Mouse (Mus musculus): Measurements from ENCODE around the gene Fmo1. TPM values are rescaled to one million over a fixed set of nuclear protein-coding genes. Genes with fewer than 3 reads are reported as not detected.

Gene Fmo1
- polyA plus RNA-seq, 1 experiment from 2014 or later = 12.4 TPM

DNA sequence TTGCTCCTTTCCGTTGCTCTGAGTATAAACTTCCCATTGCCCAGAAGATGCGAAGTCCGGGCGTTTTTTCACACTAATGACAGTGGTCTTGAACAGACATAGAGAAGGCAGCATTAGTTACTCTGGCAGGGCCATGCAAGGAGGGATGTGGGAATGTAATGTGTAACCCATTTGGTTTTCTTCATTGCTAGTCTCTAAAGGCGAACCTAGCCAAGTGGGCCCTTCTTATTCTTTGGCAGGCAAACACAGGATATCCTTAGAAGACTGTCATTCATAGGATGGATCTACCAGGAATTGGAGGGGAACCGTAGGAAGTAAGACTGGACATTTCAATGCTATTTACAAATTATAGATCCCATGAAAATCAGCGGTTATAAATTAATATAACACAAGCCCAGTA, 21.2 kb upstream of the Fmo1 start:
- Histone ChIP-seq H3K4me1 (ENCODE audit: control insufficient read depth, insufficient read depth, low read length) (no peaks in the 10 kb centered on the region), H3K27ac (ENCODE audit: low read length) (no peak overlapping the region), H3K36me3 (ENCODE audit: control insufficient read depth, insufficient read depth) (no peaks in the 10 kb centered on the region), H3K9ac (ENCODE audit: low read length) (no peak overlapping the region), H3K27me3 (ENCODE audit: control insufficient read depth, insufficient read depth, low read length) (no peaks in the 10 kb centered on the region), H3K4me3 (ENCODE audit: low read length) (no peak overlapping the region), H3K4me2 (ENCODE audit: low read depth, low read length) (no peak overlapping the region), H3K9me3 (replicated peaks; ENCODE audit: control insufficient read depth, low read length) (no peaks in the 10 kb centered on the region)
- ATAC-seq (replicated peaks; ENCODE audit: extremely low read depth, insufficient read depth, low FRiP score) = no peak
- 82% methylated on average over 7 of the region's 7 CpGs for WGBS

DNA sequence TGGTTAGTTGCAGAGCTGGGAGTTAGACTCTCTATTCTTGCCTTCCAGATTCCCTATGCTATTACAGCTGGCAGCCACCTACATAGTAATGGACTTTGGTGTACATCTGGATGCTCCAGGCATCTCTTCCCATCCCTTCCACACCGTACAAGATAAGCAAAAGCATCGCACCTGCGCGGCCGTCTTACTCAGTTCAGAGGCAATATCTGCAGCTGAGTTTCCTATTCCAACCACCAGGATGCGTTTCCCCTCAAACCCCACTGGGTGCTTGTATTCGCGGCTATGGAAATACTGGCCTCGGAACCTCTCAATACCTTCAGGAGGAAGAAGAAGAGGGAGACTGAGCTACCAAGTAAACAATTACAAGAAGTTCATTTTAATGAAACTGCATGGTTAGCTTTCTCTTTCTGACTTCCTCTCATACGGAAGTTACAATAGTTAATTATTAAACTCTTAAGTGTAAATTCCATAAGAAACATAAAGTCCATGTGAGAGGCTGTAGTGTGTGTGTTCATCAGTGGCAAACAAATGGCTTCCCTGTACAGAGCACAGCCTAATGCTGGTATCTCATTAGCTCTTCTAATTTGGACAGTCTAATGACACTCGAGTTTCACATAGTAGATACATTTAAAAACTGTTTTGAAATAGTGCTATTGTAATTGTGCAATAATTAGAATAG, 19.9 kb upstream of the Fmo1 start:
- ATAC-seq (replicated peaks; ENCODE audit: extremely low read depth, insufficient read depth, low FRiP score) = no peak
- H3K9ac ChIP-seq (ENCODE audit: low read length) = no peak overlapping the region
- no peak overlapping the region for H3K4me2 ChIP-seq (ENCODE audit: low read depth, low read length)
- H3K9me3 ChIP-seq (replicated peaks; ENCODE audit: control insufficient read depth, low read length) = no peaks in the 10 kb centered on the region
- H3K4me3 ChIP-seq (ENCODE audit: low read length) = no peak overlapping the region
- no peaks in the 10 kb centered on the region for H3K36me3 ChIP-seq (ENCODE audit: control insufficient read depth, insufficient read depth)
- no peaks in the 10 kb centered on the region for H3K4me1 ChIP-seq (ENCODE audit: control insufficient read depth, insufficient read depth, low read length)
- H3K27me3 ChIP-seq (ENCODE audit: control insufficient read depth, insufficient read depth, low read length) = no peaks in the 10 kb centered on the region
- H3K27ac ChIP-seq (ENCODE audit: low read length) = no peak overlapping the region
- 66% methylated on average over 11 of the region's 11 CpGs for WGBS

DNA sequence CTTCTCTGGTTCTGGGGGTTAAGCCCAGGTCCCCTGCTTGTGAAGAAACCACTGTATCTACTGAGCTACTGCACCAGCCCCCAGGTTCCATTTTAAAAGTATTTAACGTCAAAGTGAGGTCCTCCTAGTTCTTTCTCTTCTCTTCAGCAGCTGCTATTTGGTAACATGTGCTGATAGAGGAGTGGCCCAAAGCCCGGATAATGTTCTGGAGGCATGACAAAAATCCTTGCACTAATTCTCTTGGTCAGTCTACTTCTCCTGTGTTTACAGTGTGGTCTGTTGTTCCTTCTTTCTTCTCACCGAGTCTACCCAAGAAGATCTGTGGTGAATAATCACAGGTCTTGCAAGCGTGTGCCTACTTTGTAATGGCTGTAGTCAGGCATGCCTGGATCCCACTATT, 16.3 kb upstream of the Fmo1 start:
- H3K27ac ChIP-seq (ENCODE audit: low read length) = no peak overlapping the region
- WGBS = 54% methylated on average over 4 of the region's 4 CpGs
- H3K4me1 ChIP-seq (ENCODE audit: control insufficient read depth, insufficient read depth, low read length) = no peaks in the 10 kb centered on the region
- ATAC-seq (replicated peaks; ENCODE audit: extremely low read depth, insufficient read depth, low FRiP score) = no peak
- no peaks in the 10 kb centered on the region for H3K27me3 ChIP-seq (ENCODE audit: control insufficient read depth, insufficient read depth, low read length)
- H3K4me3 ChIP-seq (ENCODE audit: low read length) = no peak overlapping the region
- no peaks in the 10 kb centered on the region for H3K9me3 ChIP-seq (replicated peaks; ENCODE audit: control insufficient read depth, low read length)
- H3K36me3 ChIP-seq (ENCODE audit: control insufficient read depth, insufficient read depth) = no peaks in the 10 kb centered on the region
- H3K4me2 ChIP-seq (ENCODE audit: low read depth, low read length) = no peak overlapping the region
- H3K9ac ChIP-seq (ENCODE audit: low read length) = no peak overlapping the region

DNA sequence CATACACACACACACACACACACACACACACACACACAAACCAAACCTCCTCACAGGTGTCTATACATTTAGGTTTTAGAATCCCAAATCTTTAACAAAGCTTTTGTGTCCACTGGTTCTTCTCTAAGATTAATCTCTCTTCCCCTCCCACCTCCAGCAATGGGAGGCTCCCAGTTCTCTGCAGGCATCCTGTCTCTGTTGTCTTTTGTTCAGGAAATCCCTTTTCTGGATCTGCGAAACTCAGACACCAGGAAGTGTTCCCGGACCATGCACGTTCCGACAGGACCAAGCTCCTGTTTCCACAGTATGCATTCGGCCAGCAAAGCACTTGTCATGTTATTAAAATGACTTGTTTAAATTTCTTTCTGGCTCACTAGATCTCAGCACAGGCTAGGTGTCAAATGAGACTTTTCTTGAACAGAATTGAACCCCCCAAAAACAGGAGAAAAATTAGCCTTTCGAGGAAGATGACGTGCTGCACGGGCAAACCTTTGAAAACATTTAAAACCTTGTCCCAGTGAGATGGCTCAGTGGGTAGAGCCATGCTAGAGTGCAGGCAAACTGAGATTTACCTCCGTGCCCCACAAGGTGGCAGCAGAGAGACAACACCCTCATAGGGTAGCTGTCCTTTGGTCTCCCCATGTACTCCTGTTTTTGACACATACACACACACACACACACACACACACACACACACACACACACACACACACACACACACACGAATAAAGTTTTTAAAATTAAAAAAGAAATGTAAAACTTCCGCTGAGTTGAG, 13.4 kb upstream of the Fmo1 start:
- H3K27me3 ChIP-seq (ENCODE audit: control insufficient read depth, insufficient read depth, low read length) = no peaks in the 10 kb centered on the region
- H3K9me3 ChIP-seq (replicated peaks; ENCODE audit: control insufficient read depth, low read length) = no peaks in the 10 kb centered on the region
- no peak overlapping the region for H3K9ac ChIP-seq (ENCODE audit: low read length)
- no peaks in the 10 kb centered on the region for H3K36me3 ChIP-seq (ENCODE audit: control insufficient read depth, insufficient read depth)
- no peak for ATAC-seq (replicated peaks; ENCODE audit: extremely low read depth, insufficient read depth, low FRiP score)
- H3K4me3 ChIP-seq (ENCODE audit: low read length) = no peak overlapping the region
- no peaks in the 10 kb centered on the region for H3K4me1 ChIP-seq (ENCODE audit: control insufficient read depth, insufficient read depth, low read length)
- peak overlapping the region; percentile 4; the same call in 1 of the 2 replicates for H3K27ac ChIP-seq (ENCODE audit: low read length)
- WGBS = 48% methylated on average over 11 of the region's 11 CpGs
- H3K4me2 ChIP-seq (ENCODE audit: low read depth, low read length) = no peak overlapping the region

DNA sequence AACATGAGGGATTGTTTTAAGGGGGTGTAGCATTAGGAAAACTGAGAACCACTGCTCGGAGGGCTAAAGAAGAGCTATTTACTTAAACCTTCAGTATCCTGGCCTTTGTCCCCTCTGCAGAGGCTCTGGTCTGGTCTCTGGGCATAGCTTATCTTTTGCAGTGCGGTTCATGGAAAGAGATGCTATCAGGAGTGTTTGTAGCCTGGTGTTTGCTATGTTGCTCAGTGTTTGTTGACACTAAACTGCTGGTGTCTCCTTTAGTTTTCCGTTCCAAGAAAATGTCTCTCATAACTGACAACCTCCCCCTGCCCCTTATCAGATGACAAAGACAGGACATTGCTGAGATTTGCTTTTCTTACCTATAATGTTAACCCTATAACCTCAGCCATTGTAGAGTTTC, 8.7 kb upstream of the Fmo1 start:
- Histone ChIP-seq H3K4me1 (ENCODE audit: control insufficient read depth, insufficient read depth, low read length) (no peaks in the 10 kb centered on the region; the same call in 1 of the 2 replicates), H3K9ac (ENCODE audit: low read length) (no peak overlapping the region), H3K36me3 (ENCODE audit: control insufficient read depth, insufficient read depth) (no peaks in the 10 kb centered on the region), H3K4me2 (ENCODE audit: low read depth, low read length) (no peak overlapping the region), H3K4me3 (ENCODE audit: low read length) (no peak overlapping the region), H3K27ac (ENCODE audit: low read length) (no peak overlapping the region), H3K9me3 (replicated peaks; ENCODE audit: control insufficient read depth, low read length) (no peaks in the 10 kb centered on the region), H3K27me3 (ENCODE audit: control insufficient read depth, insufficient read depth, low read length) (no peaks in the 10 kb centered on the region)
- WGBS = 43% methylated on average over 3 of the region's 3 CpGs
- ATAC-seq (replicated peaks; ENCODE audit: extremely low read depth, insufficient read depth, low FRiP score) = no peak

DNA sequence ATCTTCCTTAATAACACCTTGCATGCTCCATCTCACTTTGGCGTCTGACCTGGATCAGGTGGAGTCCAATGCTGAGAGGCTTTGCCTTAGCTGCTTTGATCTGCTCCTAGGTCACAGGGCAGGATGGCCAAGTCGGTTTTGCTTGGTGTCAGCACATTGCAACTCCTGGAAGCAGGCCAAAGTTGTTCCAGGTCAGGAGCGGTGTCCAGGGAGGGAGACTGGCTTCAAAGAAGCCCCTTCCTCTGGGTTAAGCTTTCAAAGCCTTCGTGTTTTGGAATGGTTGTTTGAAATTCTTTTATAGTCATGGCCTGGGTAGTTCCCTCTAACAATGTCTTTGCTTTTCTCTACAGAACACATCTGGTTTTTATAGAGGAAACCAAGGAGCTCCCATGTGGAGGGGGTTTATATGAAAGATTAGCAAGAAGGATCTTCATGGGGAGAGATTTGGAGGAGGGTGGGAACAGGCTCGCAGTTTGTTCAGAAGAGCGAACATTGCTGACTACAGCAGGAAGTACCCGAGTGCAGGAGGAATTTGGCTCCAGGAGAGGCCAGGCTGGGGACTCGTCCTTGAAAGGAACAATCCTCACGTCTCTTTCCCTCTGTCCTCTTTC, 5.4 kb upstream of the Fmo1 start:
- Histone ChIP-seq H3K27me3 (ENCODE audit: control insufficient read depth, insufficient read depth, low read length) (no peaks in the 10 kb centered on the region), H3K4me1 (ENCODE audit: control insufficient read depth, insufficient read depth, low read length) (no peaks in the 10 kb centered on the region; the same call in 1 of the 2 replicates), H3K4me3 (ENCODE audit: low read length) (no peak overlapping the region), H3K27ac (ENCODE audit: low read length) (no peak overlapping the region), H3K4me2 (ENCODE audit: low read depth, low read length) (no peak overlapping the region), H3K36me3 (ENCODE audit: control insufficient read depth, insufficient read depth) (no peaks in the 10 kb centered on the region), H3K9ac (ENCODE audit: low read length) (no peak overlapping the region), H3K9me3 (replicated peaks; ENCODE audit: control insufficient read depth, low read length) (0 out of 2 replicates have a peak, but pooled peaks cover 3% of the 10 kb centered on the region)
- 28% methylated on average over 9 of the region's 9 CpGs for WGBS
- ATAC-seq (replicated peaks; ENCODE audit: extremely low read depth, insufficient read depth, low FRiP score) = no peak

DNA sequence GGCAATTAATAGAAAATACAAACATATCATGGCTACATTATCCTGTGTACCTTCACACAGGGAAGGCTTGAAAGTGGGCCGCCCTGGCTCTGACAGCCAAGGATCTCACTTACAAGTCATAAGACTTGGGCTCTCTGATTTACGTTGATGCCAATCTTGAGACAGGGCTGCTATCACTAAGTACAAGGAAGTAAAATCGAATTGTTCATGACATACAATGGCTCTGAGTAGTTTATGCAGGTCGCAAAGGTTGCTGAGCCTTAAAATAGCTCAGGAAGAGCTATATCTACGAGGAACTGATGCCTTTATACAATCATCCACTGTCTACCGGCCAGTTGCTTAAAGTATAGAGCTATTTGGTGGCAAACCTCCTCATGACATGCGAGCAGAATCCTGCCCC, 4.6 kb upstream of the Fmo1 start:
- 0 out of 2 replicates have a peak, but pooled peaks cover 3% of the 10 kb centered on the region for H3K9me3 ChIP-seq (replicated peaks; ENCODE audit: control insufficient read depth, low read length)
- H3K27ac ChIP-seq (ENCODE audit: low read length) = no peak overlapping the region
- 69% methylated on average over 7 of the region's 7 CpGs for WGBS
- no peaks in the 10 kb centered on the region for H3K27me3 ChIP-seq (ENCODE audit: control insufficient read depth, insufficient read depth, low read length)
- no peak overlapping the region for H3K4me3 ChIP-seq (ENCODE audit: low read length)
- H3K4me1 ChIP-seq (ENCODE audit: control insufficient read depth, insufficient read depth, low read length) = no peaks in the 10 kb centered on the region; the same call in 1 of the 2 replicates
- H3K9ac ChIP-seq (ENCODE audit: low read length) = no peak overlapping the region
- H3K4me2 ChIP-seq (ENCODE audit: low read depth, low read length) = no peak overlapping the region
- ATAC-seq (replicated peaks; ENCODE audit: extremely low read depth, insufficient read depth, low FRiP score) = no peak
- H3K36me3 ChIP-seq (ENCODE audit: control insufficient read depth, insufficient read depth) = no peaks in the 10 kb centered on the region

DNA sequence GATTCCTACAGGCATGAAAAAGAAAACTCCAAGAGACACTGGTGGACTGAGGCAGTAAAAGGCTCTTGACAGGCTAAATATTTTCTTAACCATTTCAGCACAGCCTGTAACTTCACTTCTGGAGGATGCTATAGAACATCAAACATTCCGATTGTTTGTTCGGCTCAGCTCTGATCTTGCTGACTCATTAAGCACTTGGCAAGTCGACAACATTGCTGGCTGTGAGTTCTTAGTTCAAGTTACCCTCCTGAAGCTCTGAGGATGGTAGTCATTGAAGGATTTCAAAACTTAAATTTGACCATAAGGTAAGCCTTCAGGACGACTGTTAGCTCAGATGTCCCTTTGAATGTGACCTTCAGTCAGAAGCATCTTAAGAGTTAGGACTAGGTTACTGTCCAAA, 986 bp upstream of the Fmo1 start:
- Histone ChIP-seq H3K27me3 (ENCODE audit: control insufficient read depth, insufficient read depth, low read length) (no peaks in the 10 kb centered on the region), H3K9me3 (replicated peaks; ENCODE audit: control insufficient read depth, low read length) (0 out of 2 replicates have a peak, but pooled peaks cover 3% of the 10 kb centered on the region), H3K36me3 (ENCODE audit: control insufficient read depth, insufficient read depth) (no peaks in the 10 kb centered on the region), H3K4me2 (ENCODE audit: low read depth, low read length) (no peak overlapping the region), H3K9ac (ENCODE audit: low read length) (no peak overlapping the region), H3K4me3 (ENCODE audit: low read length) (no peak overlapping the region), H3K4me1 (ENCODE audit: control insufficient read depth, insufficient read depth, low read length) (no peaks in the 10 kb centered on the region; the same call in 1 of the 2 replicates), H3K27ac (ENCODE audit: low read length) (no peak overlapping the region)
- ATAC-seq (replicated peaks; ENCODE audit: extremely low read depth, insufficient read depth, low FRiP score) = no peak
- 66% methylated on average over 4 of the region's 4 CpGs for WGBS

DNA sequence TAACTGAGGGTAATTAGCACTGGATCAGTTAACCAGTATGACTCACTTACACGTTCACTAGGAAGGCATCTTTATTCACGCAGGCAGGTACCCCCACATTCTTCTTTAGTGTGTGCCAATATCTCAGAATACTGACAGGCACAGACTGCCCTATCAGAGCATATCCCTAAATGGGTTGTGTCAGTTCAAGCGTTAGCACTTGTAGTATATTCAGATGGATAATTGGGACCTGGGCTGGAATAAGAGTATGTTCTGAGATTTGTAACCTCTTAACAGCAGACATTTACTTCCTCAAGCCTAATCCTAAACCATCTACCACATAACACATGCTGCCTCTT, 948 bp downstream of the Fmo1 start:
- 0 out of 2 replicates have a peak, but pooled peaks cover 3% of the 10 kb centered on the region for H3K9me3 ChIP-seq (replicated peaks; ENCODE audit: control insufficient read depth, low read length)
- no peak overlapping the region for H3K4me2 ChIP-seq (ENCODE audit: low read depth, low read length)
- H3K9ac ChIP-seq (ENCODE audit: low read length) = no peak overlapping the region
- H3K4me3 ChIP-seq (ENCODE audit: low read length) = no peak overlapping the region
- H3K4me1 ChIP-seq (ENCODE audit: control insufficient read depth, insufficient read depth, low read length) = no peaks in the 10 kb centered on the region
- ATAC-seq (replicated peaks; ENCODE audit: extremely low read depth, insufficient read depth, low FRiP score) = no peak
- no peak overlapping the region for H3K27ac ChIP-seq (ENCODE audit: low read length)
- no peaks in the 10 kb centered on the region for H3K27me3 ChIP-seq (ENCODE audit: control insufficient read depth, insufficient read depth, low read length)
- H3K36me3 ChIP-seq (ENCODE audit: control insufficient read depth, insufficient read depth) = no peaks in the 10 kb centered on the region
- WGBS = 56% methylated on average over 3 of the region's 3 CpGs
